Mouse (Mus musculus): ENCODE data around the gene Rassf4. TPM values are rescaled to one million over a fixed set of nuclear protein-coding genes. Genes with fewer than 3 reads are reported as not detected.

Rassf4 gene
- 1 to 10 TPM; 2.6 to 2.7 TPM for total RNA-seq (2021)

DNA sequence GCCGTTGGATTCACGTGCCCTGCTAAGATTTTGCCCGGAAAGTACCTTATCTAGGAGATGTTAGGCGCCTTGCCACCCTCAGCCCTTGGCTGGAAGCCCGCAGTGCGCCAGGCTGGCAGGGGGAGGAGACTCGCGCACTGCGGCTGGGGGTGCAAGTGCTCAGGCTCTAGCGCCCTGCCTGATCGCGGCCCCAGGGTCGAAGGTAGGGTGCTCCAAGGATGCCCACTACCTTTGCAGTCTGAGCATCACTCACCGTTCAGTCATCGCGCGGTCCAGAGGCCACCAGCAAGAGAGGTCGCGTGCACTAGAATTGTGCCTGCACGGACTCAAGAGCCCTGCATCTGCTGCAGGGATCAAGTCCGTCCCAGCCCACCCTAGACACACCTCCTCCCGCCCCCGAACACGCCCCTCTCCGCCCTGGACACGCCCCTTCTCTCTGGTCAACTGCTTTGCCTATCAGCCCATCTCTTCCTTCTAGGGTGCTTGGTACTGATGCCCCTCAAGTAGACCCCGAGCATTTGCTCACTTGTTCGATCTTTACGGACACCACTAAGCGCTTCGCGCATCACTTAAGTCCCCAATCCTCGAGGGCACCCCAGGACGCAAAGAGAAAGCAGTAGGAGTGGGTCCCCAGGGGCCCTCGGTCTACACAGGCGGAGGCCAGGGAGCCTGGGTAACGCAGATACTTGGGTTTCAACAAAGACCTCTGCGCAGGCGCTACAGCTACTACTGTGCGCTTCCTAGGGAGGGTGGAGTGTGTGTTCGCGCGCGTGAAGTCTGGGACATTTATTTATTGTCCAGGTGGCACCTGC lies at the start of gene Rassf4:
Gene Rassf4, minus strand, starts transcription at position 482 of the 812 bp plus-strand sequence.
- DNase-seq = peak; percentile 73 to 75

- DNase-seq = no peak
These were observed 45.2 kb upstream of the Rassf4 start for GRCm38 (mm10) chr6:116718920-116719319.

- no peak for DNase-seq
These were observed 44.6 kb upstream of the Rassf4 start for GRCm38 (mm10) chr6:116718361-116718760.

DNA sequence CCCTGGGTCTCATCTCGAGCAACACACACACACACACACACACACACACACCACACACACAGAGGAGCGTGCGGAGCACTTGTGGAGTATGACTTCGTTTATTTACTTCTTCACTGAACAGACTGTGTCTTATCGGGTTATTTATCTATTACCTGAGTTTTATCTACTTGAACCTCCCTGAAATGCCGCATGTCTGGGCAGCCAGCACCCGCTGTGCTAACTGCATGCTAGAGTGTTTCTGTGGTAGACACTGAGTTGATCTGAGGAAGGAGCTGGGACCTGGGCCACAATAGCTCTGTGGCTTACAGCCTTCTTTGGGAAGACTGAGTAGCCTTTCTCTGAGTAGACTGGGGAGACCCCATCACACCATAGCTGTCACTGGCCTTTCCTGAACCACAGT lies 44.1 kb upstream of the Rassf4 start:
- DNase-seq = no peak

GRCm38 (mm10) chr6:116716666-116717065 lies 42.9 kb upstream of the Rassf4 start, which contains the start of gene Tmem72:
TSS of gene Tmem72 (minus strand) at chr6:116716913.
- DNase-seq = no peak

GRCm38 (mm10) chr6:116715166-116715565 lies 41.4 kb upstream of the Rassf4 start:
- no peak for DNase-seq

DNA sequence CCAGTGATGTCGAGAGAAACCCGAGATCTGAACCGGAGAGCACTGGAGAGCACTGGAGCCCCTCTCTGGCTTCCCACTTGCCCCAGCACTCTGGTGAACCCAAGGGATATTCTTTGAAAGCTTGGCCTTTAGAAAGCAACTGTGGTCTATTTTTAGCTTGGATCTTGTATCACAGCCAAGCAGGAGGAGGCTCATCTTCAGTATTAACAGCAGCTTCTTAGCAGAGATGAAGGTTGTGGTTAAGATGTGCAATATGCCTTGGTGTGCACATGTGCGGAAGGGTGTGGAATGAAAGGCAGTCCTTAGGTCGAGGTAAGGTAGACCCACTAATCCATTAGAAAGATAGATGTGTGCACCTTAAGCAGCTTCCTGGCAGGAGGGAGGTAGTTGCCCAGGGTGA lies 40.8 kb upstream of the Rassf4 start:
- DNase-seq = no peak

GRCm38 (mm10) chr6:116713966-116714365 lies 40.2 kb upstream of the Rassf4 start:
- no peak for DNase-seq

GRCm38 (mm10) chr6:116712503-116712902 lies 38.8 kb upstream of the Rassf4 start:
- DNase-seq = no peak

DNA sequence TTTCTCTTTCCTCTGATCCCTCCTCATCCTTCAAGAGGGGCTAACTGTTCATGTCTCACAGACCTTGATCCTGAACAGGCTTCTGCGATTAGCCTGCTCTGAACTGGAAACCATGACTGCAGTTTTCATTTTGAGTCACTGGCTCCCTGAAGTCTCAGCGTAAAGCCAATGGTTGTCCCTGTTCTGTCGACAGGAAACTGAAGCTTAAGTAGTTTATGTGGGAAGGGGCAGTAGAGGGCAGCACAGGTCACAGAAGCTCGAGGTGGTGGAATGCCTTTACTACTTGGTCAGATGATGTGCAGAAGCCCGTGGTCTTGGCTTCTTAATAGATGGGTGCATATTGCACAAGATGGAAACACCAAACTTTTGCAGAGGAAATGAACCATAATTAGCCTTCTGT lies 38.3 kb upstream of the Rassf4 start:
- no peak for DNase-seq

DNA sequence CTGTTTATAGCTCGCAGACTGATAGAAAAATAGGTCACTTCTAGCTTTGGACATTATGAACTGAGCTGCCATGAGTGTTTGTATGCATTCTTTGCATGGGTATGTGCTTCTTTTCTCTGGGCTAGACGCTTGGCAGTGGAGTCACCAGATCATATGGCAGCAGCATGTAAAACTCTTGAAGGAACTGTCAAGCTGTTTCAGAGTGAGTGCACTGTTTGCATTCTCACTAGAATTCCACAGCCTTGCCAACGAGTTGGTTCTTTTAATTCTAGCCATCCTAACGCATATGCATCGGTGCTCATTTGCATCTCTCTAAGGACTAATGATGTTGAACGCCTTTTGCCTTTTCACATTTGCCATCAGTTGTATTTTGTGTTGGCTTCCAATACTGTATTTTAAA lies 30.6 kb upstream of the Rassf4 start:
- DNase-seq = no peak

DNA sequence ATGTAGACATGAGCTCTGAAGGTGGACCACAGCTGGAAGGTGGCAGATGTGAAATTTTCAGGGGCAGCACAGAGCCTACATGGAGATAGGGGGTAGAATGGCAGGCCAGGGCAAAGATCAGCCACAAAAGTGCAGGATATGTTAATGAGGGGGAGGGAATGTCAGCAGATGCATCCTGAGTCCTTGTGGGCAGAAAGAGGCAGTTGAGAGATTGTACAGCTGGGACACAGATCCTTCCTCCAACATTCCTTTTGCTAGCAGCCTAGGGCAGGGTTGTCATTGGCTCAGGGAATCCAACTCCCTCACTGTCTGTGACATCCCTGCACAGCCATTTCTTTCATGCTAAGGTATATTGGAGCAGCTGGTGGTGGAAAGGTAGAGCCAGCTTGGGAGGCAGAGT lies 27.1 kb upstream of the Rassf4 start:
- DNase-seq = no peak

DNA sequence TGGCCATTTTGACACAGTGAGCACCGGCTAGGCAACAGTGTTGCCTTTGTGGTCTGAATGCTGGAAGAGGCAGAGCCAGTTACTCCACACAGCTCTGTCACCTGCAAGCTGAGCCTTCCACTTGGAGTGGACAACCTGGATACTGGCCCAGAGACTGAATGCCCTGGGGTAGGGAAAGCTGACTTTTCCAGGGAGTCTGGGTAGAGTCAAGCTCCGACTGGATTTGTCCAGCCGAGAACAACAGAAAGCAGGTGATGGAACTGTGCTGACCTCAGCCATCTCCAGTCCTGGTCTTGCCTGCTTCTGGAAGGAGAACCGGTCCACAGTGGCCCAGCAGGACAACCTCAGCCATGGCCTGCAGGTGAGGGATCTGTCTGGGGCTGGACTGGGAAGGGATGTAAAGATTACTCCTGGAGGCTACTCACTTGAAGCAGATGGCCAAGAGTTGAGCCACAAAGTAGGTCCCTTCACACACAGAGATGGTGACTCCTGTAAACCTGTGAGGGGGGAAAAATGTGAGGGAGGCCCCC lies 24.2 kb upstream of the Rassf4 start:
- DNase-seq = no peak

DNA sequence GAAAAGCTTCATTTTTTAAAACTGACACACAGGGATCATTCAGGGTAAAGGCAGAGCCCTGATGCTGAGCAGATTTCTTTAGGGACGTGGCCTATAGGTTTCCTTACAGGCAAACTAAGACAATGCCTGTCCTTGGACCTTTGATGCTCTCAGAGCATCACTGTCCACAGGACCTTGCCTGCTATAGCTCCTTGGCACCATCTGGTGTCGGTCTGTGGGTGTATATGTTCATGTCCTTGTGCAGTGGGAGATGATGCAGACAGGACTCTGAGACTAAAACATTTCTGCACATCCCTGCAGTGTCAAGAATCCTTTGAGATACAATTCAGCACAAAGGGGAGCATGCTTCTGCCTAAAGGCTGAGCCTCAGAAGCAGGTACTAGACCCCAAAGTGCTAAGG lies 23.7 kb upstream of the Rassf4 start:
- no peak for DNase-seq

- no peak for DNase-seq
These were observed 20.6 kb upstream of the Rassf4 start for GRCm38 (mm10) chr6:116694346-116694745.

- no peak for DNase-seq
These were observed 19.9 kb upstream of the Rassf4 start for GRCm38 (mm10) chr6:116693639-116694038.

GRCm38 (mm10) chr6:116682317-116682716 lies 8.6 kb upstream of the Rassf4 start:
- no peak for DNase-seq

- DNase-seq = no peak
These were observed 6.0 kb upstream of the Rassf4 start for GRCm38 (mm10) chr6:116679563-116680288.

- no peak for DNase-seq
These were observed 3.6 kb upstream of the Rassf4 start for GRCm38 (mm10) chr6:116677321-116677720.

DNA sequence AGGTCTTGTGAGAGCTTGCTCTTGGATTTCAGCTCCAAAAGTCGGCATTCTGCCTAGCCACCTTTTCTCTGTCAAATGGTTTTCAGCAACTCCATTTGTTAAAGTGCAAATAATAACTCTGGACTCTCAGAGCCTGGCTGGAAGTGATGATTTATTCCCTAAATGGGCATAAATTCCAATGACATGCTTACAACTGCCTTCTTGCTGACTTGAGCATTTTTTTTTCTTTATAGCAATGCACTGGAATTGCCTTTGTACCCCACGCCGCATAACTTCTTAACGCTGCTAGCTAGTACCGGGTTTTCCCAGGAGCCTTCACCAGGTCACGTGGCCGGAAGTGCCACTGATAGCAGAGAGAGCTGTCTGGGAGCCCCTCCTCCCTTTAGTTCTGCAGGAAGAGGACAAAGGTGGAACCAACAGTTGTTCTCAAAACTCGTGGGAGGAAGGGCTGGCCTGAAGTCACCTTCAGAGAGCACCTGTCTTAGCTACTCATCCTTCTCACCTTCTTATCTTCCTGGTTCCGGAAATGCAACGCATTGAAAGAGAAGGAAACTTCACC lies 2.7 kb upstream of the Rassf4 start:
- no peak for DNase-seq

DNA sequence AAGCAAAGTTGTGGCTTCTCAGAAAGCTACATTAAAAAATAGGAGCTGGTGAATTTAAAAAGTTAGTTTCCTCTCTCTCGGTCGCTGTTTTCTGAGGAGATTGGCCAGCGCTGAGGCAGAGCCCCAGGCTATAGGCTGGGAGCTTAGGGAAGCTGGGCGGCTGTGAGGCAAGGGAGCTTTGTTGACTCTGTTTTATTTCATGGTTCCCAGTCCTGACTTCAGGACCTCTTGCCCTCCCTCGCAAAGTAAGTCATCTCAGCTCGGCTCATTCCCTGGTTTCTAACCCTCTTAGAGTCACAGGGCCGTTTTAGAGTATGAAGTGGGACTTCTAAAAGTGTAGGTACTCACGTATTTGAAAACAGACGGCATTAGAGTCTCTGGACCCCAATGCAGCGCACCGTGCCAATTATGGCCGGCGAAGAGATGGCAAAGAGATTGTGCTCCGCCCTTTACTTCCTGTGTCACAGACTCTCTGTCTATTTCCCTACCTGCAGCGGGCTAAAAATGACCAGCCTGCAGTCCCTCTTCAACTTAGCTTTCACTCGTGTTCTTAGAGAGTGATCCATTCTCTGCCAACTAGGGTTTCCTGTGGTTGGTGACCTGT lies 633 bp upstream of the Rassf4 start:
- no peak for DNase-seq

DNA sequence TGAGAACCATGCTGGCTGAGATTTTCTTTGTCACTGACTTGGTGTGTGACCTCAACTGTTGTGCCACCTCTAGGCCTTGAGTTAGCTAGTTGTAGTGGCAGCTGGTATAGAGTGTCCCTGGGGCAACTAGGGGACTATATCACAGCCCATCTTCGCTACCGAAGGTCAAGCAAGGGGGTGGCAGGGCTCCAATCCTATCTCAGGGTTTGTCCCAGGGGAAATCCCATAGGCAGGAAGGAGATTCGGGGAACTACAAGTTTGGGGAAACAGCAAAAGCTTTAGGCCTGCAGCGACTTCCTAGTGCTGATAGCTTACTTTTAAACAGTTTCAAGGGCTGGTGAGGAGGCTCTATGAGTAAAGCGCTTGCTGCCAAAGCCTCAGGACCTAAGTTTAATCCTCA lies 1.4 kb downstream of the Rassf4 start:
- DNase-seq = no peak

GRCm38 (mm10) chr6:116671768-116672167 lies 2.0 kb downstream of the Rassf4 start:
- no peak for DNase-seq

All from layer of hippocampus, postnatal 36 days (tissue).